Mouse (Mus musculus): ENCODE data around the gene Ccl7.

GRCm38 (mm10) chr11:82073686-82074085 is 28.2 kb downstream of the Ccl7 start:
- TF ChIP-seq CTCF (IDR thresholded peaks at IDR 0.05; ENCODE audit: low read depth) (no peak), EP300 (IDR thresholded peaks at IDR 0.05; ENCODE audit: low read depth) (no peak)

All from liver, embryonic 14.5 days (tissue).